Mouse (Mus musculus): ENCODE measurements around the gene Bri3.

- TF ChIP-seq POLR2A (IDR thresholded peaks at IDR 0.05; ENCODE audit: low read depth, low read length) (no peak), CTCF (IDR thresholded peaks at IDR 0.05; ENCODE audit: extremely low read depth, insufficient read length, insufficient replicate concordance, low read depth, low read length) (no peak)
Observed at GRCm38 (mm10) chr5:144322717-144323116, 78.5 kb downstream of the Bri3 start.

All from small intestine, adult 2 months (tissue).